ENCODE assay signal across 19 mouse cellular contexts in the genomic region with DNA sequence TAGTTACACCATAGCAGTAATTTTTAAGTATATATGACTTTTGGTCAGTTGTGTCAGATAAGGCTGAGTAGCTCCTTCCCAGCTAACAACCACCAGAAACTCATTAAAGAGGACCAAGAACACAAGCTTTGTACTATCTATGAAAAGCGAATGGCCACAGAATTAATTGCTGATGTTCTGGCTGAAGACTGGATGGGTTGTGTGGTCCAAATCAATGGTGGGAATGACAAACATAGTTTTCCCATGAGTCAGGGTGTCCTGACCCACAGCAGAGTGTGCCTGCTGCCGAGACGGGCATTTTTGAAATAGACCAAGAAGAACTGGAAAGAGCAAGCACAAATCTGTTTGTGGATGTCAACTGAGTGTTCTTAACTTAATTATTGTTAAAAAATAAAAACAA.
"Had no signal": no experiment of that assay in that cellular context is flagged by ENCODE, and none has a peak within 500 bp of the region (broad histone marks: within the 10 kb centered on the region; RNA-seq: fewer than 3 reads in every experiment).

No protein-coding gene starts in this region.

- H3K4me3 ChIP-seq: liver, embryonic 13.5 days; megakaryocyte, embryonic 14.5 days; midbrain, embryonic 10.5 days; neural tube, embryonic 12.5 days; neural tube, embryonic 15.5 days had no signal

- DNase-seq: kidney, adult 2 months; kidney, postnatal 36 days; liver, embryonic 13.5 days; lung, embryonic 14.5 days; midbrain, embryonic 14.5 days; right cerebral cortex, adult 18-20 months; right cerebral cortex, postnatal 14 days; right cerebral cortex, postnatal 4 days; thymus, adult 2 months; thymus, postnatal 14 days; thymus, postnatal 4 days had no signal

- ATAC-seq: lung, postnatal 0 days had no signal

- H3K27ac ChIP-seq: kidney, postnatal 0 days; liver, embryonic 13.5 days; macrophage; midbrain, embryonic 10.5 days; neural tube, embryonic 12.5 days; neural tube, embryonic 15.5 days; stomach, postnatal 0 days had no signal
